Mouse (Mus musculus) stomach, postnatal 0 days (tissue): Measurements from ENCODE around the gene Naaladl2. TPM values are rescaled to one million over a fixed set of nuclear protein-coding genes. Genes with fewer than 3 reads are reported as not detected.

ENCODE experiments used
- ATAC-seq: fragments of 200-750 bp; cut with Nextera tagmentation; 2 replicates; pipeline ENCODE4 v1.8.0; 2017; ENCODE audit not compliant: low FRiP score, low TSS enrichment
- DNase-seq: peaks from one replicate; pipeline ENCODE4 v3.0.0-alpha.2; 2016; ENCODE audit warnings: low spot score
- H3K27ac ChIP-seq: fragments of 300-500 bp; sonication (generic); replicated peaks from 2 replicates; pipeline ENCODE4 v1.5.1; 2014; ENCODE audit warnings: mild to moderate bottlenecking, control low read depth
- H3K27me3 ChIP-seq: fragments of 300-500 bp; sonication (generic); 2 replicates; pipeline ENCODE4 v1.6.1; 2014; ENCODE audit warnings: low read length; ENCODE audit not compliant: control insufficient read depth, insufficient read depth
- H3K36me3 ChIP-seq: fragments of 300-500 bp; sonication (generic); 2 replicates; pipeline ENCODE4 v1.6.1; 2014; ENCODE audit warnings: low read length, mixed read lengths; ENCODE audit not compliant: control insufficient read depth, insufficient read depth
- H3K4me1 ChIP-seq: fragments of 300-500 bp; sonication (generic); replicated peaks from 2 replicates; pipeline ENCODE4 v1.6.1; 2014; ENCODE audit warnings: antibody characterized with exemption; ENCODE audit not compliant: control insufficient read depth, insufficient read depth
- H3K4me2 ChIP-seq: fragments of 300-500 bp; sonication (generic); replicated peaks from 2 replicates; pipeline ENCODE4 v1.6.1; 2014; ENCODE audit warnings: low read depth, mild to moderate bottlenecking, control low read depth, moderate library complexity
- H3K4me3 ChIP-seq: fragments of 300-500 bp; sonication (generic); 2 replicates; pipeline ENCODE4 v1.5.1; 2014; ENCODE audit warnings: low read depth, low read length, control low read depth
- H3K9ac ChIP-seq: fragments of 300-500 bp; sonication (generic); 2 replicates; pipeline ENCODE4 v1.6.1; 2014; ENCODE audit warnings: mild to moderate bottlenecking, low read length, control low read depth, mixed read lengths
- H3K9me3 ChIP-seq: fragments of 300-500 bp; sonication (generic); 2 replicates; pipeline ENCODE4 v1.6.1; 2016; ENCODE audit warnings: low read length; ENCODE audit not compliant: control insufficient read depth
- CTCF ChIP-seq: IDR thresholded peaks from 2 replicates; pipeline ENCODE4 v1.5.1; 2016; ENCODE audit warnings: antibody characterized with exemption, low read depth, mild to moderate bottlenecking, moderate library complexity
- EP300 ChIP-seq: optimal IDR thresholded peaks from 2 replicates; pipeline ENCODE3; 2016; ENCODE audit warnings: antibody characterized with exemption
- WGBS: fragments of 180-500 bp; shearing (Covaris S2); extraction: QIAGEN DNeasy Blood & Tissue Kit; methylation state at CpG from one replicate; pipeline ENCODE4 v1.1.7; 2014; 5-methylcytosine and 5-hydroxymethylcytosine counted together
- polyA plus RNA-seq: library from polyadenylated mRNA; unstranded; fragments of >200 nt; fragmentation: Nextera tagmentation; extraction: Ambion mirVana; gene quantifications from 2 replicates; pipeline ENCODE4 v1.2.1, GENCODE M21; 2015

Naaladl2 gene
- polyA plus RNA-seq, 1 experiment from 2014 or later, result 5.9 TPM

GRCm38 (mm10) chr3:25131848-25132247 lies 12.2 kb downstream of the Naaladl2 start:
- no peaks in the 10 kb centered on the region for H3K4me1 ChIP-seq
- H3K27me3 ChIP-seq, result no peaks in the 10 kb centered on the region
- no peaks in the 10 kb centered on the region for H3K9me3 ChIP-seq
- ATAC-seq (no peak), DNase-seq (no peak)
- H3K36me3 ChIP-seq, result no peaks in the 10 kb centered on the region
- H3K4me2 ChIP-seq, result no peak overlapping the region
- no peak overlapping the region for H3K27ac ChIP-seq
- TF ChIP-seq CTCF (no peak), EP300 (no peak)
- H3K9ac ChIP-seq, result no peak overlapping the region
- WGBS, result 53% methylated on average over 3 of the region's 3 CpGs
- no peak overlapping the region for H3K4me3 ChIP-seq

DNA sequence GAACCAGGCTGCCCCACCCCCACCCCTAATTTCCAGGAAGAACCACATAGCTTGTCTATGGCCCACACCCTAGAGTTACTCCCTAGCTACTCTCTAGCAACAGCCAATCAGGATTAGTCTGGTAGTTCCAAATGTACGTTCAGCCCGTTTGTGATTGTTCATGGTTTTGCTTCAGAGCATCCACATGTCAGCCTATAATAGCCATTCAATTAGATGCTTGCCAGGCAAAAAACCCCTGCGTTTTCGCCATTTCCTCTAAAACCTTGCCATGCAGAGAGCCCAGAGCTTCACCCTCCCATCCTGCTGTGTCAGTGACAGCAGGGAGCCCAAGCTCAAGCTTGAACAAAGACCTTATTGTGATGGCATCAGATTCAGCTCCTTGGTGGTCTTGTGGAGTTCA lies 16.2 kb downstream of the Naaladl2 start:
- no peak for TF ChIP-seq EP300
- no peak for TF ChIP-seq CTCF
- Histone ChIP-seq H3K9ac (no peak overlapping the region), H3K36me3 (no peaks in the 10 kb centered on the region), H3K27me3 (no peaks in the 10 kb centered on the region), H3K4me3 (no peak overlapping the region), H3K9me3 (no peaks in the 10 kb centered on the region), H3K4me2 (no peak overlapping the region), H3K4me1 (no peaks in the 10 kb centered on the region), H3K27ac (no peak overlapping the region)
- 57% methylated on average over 4 of the region's 4 CpGs for WGBS
- DNase-seq (no peak), ATAC-seq (no peak)

DNA sequence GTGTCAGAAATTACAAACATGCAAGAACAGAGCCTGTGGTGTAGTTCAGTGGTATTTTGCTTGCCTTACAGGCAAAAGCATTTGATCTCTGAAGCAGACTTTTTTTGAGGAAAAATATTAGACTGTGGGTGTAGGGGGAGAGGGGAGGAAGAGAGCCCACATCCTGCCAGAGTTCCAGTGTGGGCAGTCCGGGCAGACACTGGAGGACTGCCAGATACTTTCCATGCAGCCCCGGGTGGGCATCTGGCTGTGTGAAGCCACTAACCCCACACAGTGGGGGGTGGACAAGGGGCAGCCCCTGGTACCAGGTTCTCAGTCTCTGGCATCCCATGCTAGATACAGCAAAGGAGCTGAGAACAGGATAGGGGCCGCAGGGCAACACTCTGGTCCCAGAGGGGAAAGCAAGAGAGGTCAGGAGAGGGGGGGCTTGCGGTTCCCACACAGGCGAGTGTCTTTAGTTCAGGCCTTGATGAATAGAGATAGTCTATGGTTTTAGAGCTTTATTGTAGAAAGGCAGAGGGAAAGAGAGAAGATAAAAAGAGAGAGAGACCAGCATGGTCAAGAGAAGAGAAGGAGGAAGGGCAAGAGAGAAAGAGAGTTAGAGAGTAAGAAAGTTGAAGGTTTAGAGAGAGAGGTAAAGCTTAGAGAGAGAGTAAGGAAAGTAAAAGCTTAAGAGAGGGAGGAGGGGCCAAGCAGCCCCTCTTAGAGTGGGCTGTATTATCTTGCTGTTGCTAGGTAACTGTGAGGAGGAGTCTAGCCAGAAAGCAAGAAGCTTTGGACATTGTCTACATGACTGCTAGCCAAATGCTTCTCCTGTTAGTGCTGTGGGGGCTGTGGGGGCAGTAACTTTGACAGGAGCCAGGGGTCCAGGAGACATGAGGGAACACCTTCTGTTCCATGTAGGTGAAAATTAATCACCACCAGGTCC lies 18.9 kb downstream of the Naaladl2 start:
- WGBS, result 56% methylated on average over 5 of the region's 5 CpGs
- Histone ChIP-seq H3K27me3 (no peaks in the 10 kb centered on the region), H3K27ac (no peak overlapping the region), H3K9ac (no peak overlapping the region), H3K36me3 (no peaks in the 10 kb centered on the region), H3K9me3 (no peaks in the 10 kb centered on the region), H3K4me2 (no peak overlapping the region), H3K4me3 (no peak overlapping the region), H3K4me1 (no peaks in the 10 kb centered on the region)
- TF ChIP-seq EP300 (no peak), CTCF (no peak)
- ATAC-seq, result no peak
- no peak for DNase-seq

GRCm38 (mm10) chr3:25113107-25113506 lies 31.0 kb downstream of the Naaladl2 start:
- Histone ChIP-seq H3K4me1 (no peaks in the 10 kb centered on the region), H3K9ac (no peak overlapping the region), H3K36me3 (no peaks in the 10 kb centered on the region), H3K27me3 (no peaks in the 10 kb centered on the region), H3K4me3 (no peak overlapping the region), H3K4me2 (no peak overlapping the region), H3K27ac (no peak overlapping the region), H3K9me3 (no peaks in the 10 kb centered on the region)
- no peak for ATAC-seq
- TF ChIP-seq EP300 (no peak), CTCF (no peak)
- 43% methylated on average over 4 of the region's 4 CpGs for WGBS
- DNase-seq, result no peak

DNA sequence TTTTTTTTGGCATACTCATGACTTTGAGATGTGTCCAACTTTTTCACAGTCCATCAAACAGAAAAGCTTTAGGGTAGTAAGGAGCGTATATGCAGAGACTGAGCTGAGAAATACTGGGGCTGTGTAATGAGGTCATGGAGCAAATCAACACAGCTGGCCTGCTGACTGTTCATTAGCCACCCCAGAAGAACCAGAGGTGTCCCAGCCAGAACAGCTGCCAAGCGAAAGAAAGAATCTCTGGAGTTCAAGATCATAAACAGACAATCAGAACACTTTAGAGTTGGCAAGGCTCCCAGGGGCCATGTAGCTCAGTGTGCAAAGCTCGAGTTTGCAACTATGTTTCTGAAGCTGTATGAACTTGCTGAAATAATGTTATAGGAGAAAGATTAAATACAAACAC lies 35.1 kb downstream of the Naaladl2 start:
- WGBS, result 31% methylated on average over 3 of the region's 3 CpGs
- no peaks in the 10 kb centered on the region for H3K4me1 ChIP-seq
- no peaks in the 10 kb centered on the region for H3K9me3 ChIP-seq
- H3K36me3 ChIP-seq, result no peaks in the 10 kb centered on the region
- DNase-seq (no peak), ATAC-seq (no peak)
- no peaks in the 10 kb centered on the region for H3K27me3 ChIP-seq
- H3K9ac ChIP-seq, result no peak overlapping the region
- no peak overlapping the region for H3K4me2 ChIP-seq
- no peak overlapping the region for H3K4me3 ChIP-seq
- no peak overlapping the region for H3K27ac ChIP-seq
- no peak for TF ChIP-seq EP300
- no peak for TF ChIP-seq CTCF

- H3K9ac ChIP-seq, result no peak overlapping the region
- DNase-seq (no peak), ATAC-seq (no peak)
- 60% methylated on average over 2 of the region's 2 CpGs for WGBS
- H3K4me1 ChIP-seq, result no peaks in the 10 kb centered on the region
- no peaks in the 10 kb centered on the region for H3K36me3 ChIP-seq
- no peaks in the 10 kb centered on the region for H3K9me3 ChIP-seq
- H3K4me2 ChIP-seq, result no peak overlapping the region
- H3K4me3 ChIP-seq, result no peak overlapping the region
- no peak overlapping the region for H3K27ac ChIP-seq
- no peaks in the 10 kb centered on the region for H3K27me3 ChIP-seq
- no peak for TF ChIP-seq CTCF
- no peak for TF ChIP-seq EP300
Observed at GRCm38 (mm10) chr3:25092986-25093385, 51.1 kb downstream of the Naaladl2 start.
